Mouse (Mus musculus) retina, postnatal 7 days (tissue): ENCODE measurements at regions not wholly inside any gene's neighbourhood (a gene's known extent, or its start where the extent isn't known, plus 50 kb on each side); places are given as distances from the start of the nearest gene placed in this dataset.

Experiments used
- DNase-seq: peaks from one replicate; pipeline ENCODE4 v3.0.0-alpha.2; 2012; ENCODE audit warnings: low read depth, low spot score

DNA sequence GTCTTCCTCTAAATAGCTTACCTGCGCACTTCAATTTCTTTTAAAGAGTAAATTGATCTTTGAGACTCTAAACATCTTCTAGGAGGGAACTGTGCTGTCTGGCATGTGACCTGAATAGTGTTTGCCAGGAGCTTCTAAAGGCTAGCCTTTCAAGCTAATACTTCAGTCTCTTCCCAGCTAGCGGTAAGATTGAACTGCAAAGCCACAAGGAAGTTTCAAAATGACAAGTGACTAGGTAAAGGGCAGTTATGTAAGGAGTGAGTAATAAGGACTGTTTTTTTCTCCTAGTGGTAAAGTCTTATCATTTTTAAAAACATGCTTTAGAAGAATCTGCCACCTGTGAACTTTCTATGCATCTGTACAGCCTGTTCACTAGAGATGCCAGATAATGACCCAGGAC lies 211.1 kb downstream of the Kcnrg start:
- no peak for DNase-seq

DNA sequence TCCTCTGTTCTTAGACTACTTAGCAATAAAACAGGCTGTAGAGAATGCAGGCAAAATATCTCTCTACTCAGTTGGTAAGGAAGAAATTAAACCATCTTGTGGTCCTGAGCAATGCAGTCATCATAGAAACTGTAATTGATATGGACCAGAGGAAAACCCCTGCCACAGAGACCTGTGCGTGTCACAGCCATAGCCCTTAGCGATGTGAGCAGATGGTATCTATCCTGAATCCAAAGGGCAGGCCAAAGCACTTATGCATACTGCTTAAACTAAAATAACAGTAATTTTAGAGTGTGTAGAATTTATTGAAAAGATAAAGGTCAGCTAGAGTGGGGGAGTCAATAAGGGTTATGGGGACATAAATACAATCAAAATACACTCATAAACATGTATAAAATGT lies 212.0 kb downstream of the Kcnrg start:
- DNase-seq: no peak

DNA sequence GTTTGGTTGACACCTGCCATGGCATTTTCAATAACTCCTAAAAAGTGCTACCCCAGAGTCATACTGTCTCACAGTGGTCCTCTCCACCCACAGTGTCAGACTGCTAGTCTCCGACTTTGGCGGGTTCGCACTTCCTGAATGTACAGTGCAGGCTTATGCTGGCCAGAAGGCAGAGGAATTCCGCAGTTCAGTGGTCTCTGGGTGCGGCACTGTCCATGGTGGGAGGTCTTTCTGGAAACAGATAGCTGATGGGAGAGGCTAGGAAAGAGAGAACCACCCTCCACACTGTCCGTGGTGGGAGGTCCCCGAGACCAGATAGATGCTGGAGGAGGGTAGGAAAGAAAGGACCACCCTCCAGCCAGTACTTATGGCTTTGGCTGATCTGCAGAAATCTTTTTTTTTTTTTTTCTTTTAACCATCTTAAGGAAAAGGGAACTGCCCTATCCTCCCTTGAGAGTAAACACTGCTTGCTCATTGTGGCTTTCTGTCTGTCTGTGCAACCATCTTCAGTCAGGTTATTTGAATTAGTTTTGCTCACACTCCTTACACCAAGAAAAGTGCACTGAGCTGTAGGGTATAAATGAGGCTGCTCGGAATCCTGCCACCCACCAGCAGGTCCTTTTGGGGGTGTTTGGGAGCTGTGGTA lies 227.2 kb downstream of the Kcnrg start:
- no peak for DNase-seq

DNA sequence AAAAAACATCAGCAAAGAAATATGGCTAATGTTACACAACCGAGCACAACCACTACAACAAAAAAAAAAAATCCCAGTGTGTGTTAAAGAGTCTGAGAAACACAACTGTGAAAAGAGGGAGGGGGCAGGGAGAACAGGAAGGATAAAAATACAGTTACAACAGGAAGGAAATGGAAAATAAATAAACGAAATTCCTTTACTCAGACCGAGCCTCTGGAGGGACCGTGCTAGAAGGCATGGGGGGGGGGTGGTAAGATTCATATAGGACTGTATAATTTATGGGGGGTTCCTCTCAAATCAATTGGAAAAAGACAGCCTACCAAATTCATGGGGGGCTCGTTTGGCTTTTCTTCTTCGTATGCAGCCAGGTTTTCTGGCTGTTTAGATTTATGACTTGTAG lies 228.5 kb downstream of the Kcnrg start:
- DNase-seq: no peak

DNA sequence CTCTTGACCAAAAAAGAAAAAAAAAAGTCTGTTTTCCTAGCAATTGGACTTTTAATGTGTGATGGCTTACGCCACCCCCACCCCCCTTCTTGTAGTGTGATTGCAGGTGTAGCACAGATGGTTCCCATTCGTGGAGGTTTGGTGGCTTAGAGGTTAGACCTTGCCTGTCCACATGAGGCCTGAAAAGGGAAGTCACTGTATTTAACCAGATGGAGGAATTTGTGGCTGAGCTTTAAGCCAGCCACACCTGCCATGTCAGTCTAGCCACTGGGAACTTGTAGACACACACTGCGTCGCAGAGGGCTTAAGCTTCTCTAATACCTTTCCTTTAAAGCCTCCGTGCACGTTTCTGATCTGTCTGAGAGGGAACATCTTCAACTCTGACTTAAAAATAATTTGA lies 229.0 kb downstream of the Kcnrg start:
- DNase-seq: no peak

DNA sequence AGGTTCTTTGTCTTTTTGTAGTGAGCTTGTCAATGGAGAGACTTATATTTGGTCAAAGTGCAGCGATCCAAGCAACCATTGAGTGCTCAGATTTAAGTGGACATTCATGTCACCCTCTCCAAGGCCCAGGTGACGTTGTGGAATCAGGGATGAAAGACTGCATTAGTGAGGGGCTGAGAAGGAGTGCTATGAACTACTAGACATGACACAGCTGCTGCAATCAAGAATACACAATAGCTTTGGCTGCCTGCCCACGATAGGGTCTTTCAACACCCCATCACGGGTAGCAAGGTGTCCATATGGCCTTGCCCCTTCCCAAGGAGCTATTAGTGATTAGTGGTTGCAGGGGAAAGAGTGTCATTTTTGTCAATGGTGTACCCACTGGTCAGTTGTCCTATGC lies 229.7 kb downstream of the Kcnrg start:
- no peak for DNase-seq

DNA sequence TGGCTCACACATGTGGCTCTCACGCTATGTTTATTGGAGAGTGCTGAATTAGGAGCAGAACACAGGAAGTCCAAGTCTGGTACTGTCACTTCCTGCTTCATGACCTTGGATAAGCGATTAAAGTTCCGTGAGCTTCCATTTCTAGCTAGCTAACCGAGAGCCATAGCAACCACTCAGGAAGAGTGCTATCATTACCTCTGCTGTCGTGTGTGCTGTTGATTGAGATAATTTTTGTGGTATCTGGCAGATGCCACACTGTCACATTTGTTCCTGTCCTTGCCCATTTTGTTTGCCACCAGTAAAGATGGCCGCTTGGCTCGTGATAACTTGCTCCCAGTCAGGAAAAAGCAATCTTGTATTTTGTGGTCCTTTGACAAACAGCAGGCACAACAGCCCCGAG lies 230.6 kb downstream of the Kcnrg start:
- DNase-seq: no peak

DNA sequence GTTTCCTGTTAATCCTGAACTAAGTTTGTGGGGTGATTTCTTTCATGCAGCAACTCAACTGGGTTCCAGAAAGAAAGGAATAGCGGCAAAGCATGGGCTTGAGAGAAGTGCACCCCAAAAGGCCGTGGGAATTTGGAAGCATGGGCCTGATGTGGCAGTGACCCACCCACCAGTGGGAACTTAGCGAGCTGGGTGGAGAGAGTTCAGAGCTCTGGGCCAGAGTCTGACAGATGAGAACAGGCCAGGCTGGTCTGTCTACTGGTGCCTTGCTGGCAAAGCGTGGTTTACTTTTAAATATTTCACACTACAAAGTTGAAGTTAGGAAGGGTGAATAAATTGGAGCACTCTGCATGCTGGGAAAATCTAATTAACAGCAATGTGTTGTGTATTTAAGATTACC lies 235.2 kb downstream of the Kcnrg start:
- DNase-seq: no peak

DNA sequence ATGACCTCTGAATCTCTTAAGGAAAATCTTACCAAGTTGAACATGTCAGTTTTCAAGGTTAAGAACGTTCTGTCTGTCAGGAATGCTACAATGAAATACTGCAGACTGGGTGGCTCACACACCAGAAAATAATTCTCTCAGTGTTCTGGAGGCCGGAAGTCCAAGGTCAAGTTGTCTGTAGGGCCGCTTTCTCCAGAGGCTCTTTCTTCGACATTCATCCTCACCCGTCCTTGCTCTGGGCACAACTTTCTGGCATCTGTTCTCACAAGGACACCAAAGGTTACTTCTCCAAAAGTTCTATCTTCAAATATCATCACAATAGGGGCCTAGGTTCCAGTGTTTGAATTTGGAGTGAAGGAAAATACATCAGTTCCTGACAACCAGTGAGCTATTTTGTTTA lies 239.2 kb downstream of the Kcnrg start:
- DNase-seq: no peak

DNA sequence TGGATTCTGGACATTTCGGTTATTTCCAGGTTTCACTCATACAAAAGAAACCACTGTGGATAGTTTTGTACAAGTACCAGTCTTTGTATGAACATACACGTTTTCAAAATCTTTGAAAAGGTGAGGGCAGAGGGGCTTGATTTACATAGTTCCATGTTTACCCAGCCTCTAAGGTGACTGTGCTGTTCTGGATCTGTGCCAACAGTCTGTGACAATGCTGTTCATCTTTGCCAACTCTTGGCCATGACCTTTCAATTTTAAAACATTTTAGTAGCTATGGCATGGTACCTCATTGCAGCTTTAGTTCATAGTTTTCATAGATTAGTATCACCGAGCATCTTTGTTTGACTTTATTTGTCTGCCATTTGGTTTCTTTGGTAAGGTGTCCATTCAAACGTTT lies 243.0 kb downstream of the Kcnrg start:
- DNase-seq: no peak

DNA sequence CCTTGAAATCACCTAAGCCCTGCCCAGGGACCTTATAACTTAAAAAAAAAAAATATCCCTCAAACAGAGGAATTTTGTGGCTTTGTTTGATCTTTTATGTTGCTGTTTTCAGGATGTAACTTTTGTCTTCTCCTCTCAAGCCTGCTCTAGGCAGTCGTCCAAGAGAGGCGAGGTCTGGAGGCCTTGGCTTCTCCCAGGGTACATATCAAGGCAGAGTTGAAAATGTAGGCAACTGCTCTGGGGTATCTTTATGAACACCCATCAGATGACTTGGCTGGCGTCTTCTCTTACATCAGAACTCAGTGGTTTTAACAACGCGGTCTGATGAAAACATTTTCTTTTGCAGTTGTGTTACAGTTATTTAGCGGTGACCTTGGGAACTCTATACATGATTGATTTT lies 250.4 kb downstream of the Kcnrg start:
- DNase-seq: no peak

DNA sequence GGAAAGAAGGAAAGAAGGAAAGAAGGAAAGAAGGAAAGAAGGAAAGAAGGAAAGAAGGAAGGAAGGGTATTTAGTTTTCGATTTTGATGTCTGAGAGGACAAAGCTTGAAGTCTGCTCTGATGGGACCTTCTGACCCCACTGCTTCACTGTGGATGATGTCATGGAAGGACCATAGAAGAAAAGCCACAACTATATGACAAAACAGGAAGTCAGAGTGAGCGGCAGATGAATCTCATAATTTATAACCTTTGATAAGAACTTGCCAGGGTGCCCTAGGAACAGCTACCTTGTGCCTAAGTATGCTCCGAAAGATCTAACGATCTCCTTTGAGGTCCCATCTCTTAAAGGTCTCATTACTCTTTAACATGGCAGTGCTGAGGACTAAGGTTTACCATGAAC lies 253.4 kb downstream of the Kcnrg start:
- no peak for DNase-seq

DNA sequence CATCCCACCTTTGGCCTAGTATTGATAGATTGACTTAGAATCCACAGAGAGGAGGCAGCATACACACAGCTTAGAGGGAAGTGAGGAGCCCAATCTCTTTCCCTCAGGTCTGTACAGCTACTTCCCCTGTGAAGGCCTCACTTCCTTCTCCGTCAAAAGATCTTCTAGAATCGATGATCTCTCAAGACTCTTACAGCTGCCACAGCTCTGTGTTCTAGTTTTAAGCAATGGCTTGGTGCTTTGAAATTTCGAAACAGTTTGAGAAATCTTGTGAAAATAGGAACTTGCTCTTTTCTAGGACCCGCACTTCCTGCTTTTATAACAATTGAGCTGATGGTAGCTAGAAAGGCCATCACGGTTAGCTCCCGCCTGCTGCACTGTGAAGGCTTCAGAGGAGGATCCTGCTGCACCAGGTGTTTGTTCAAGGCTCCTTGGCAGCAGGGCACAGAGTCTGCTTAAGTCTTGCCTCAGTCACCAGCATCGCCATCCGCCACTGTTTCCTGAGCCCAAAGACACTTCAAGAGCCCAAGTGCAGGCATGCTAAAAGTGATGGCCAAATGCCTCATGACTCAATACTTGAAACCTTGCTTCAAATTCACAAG lies 254.2 kb downstream of the Kcnrg start:
- no peak for DNase-seq

DNA sequence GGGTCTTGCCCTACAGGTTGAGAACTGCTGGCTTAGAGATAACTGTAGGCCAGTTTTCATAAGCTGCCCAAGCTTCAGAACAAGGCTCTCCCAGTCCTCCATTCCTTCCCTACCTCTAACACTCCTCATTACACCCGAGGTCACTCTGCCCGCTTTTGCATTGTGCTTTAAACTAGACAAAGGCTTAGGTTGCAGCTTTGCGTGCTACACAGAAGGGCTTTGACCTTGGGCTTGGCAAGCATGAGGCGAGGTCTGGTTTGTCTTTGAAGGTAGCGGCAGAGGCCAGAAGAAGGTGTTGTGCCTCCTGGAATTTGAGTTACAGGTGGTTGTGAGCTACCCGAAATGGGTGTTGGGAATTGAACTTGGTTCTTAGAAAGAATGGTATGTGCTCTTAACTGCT lies 255.7 kb downstream of the Kcnrg start:
- DNase-seq: no peak

DNA sequence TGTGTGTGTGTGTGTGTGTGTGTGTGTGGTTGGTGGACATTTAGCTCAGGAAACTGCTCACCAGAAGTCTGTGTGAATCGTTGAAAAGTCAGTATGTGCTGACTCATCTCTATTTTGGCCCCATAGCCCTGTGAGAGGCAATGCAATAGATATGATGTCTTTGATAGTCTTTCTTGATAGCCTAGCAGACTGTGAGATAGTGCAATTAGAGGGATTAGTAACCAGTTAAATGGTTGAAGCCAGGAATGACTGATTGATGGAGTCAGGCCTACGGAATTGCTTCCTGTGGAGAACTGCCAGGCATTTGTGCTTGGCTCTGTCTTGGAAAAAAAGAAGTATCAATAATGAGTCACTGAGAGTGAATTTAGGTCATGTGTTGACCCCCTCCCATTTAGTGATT lies 256.2 kb downstream of the Kcnrg start:
- DNase-seq: no peak

DNA sequence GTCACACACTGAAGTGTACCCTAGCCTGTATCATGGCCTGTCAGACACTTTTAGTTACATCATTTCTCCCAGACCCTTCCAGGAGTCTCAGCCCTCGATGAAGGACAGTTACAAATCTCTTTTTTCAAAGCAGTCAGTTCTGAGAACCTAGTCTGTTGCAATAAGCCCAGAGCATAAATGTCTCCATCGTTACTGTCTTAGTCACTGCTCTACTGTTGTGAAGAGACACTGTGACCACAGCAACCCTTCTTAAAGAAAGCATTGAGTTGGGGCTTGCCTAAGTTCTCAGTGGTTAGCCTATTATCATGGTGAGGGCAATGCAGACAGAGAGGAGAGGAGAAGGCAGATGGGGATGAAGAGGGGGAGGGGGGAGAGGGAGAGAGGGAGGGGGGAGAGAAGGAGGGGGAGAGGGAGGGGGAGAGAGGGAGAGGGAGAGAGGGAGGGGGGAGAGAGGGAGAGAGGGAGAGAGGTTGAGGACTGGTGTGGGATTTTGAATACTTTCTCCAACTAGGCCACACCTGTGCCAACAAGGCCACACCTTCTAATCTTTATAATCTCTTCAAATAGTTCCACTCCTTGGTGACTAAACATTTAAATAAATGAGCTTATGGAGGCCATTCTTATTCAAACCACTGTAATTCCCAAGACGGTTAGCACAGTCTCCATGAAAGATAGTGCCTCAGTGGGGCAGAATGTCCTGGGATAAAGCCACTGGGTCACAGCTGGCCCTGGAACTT lies 259.4 kb downstream of the Kcnrg start:
- no peak for DNase-seq

DNA sequence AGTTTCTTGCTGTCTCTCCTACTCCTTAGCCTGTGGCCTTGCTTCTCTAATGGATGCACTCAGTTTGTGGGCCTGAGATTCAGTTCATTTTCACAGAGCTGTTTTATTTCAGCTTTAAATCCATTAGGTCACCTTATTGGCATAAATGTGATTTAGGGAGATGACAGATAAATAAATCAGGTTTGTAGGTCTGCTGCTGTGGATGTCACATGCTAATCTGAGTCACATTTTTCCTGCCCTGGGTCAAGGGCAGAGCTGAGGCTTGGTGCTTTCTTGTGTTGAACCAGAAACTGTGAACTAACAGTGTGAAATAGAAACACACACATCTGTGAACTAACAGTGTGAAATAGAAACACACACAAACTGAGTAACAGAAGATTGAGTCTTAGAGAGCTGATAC lies 266.9 kb downstream of the Kcnrg start:
- no peak for DNase-seq

DNA sequence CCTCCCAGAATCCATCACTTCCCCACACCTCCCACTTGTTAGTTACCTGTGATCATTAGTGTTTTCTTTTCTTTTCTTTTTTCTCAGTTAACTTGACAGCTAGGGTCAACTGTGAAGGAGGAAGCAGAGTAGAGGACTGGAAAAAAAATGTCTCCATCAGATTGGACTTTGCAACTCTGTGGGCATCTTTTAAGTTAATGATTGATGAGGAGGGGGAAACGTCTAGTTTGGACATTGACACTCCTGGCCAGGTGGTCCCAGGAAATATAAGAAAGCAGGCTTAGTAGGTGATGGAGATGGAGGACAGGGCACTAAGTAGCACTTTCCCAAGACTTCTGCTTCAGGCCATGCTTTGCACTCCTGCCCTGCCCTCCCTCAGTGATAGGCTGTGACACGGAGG lies 272.2 kb downstream of the Kcnrg start:
- DNase-seq: no peak

DNA sequence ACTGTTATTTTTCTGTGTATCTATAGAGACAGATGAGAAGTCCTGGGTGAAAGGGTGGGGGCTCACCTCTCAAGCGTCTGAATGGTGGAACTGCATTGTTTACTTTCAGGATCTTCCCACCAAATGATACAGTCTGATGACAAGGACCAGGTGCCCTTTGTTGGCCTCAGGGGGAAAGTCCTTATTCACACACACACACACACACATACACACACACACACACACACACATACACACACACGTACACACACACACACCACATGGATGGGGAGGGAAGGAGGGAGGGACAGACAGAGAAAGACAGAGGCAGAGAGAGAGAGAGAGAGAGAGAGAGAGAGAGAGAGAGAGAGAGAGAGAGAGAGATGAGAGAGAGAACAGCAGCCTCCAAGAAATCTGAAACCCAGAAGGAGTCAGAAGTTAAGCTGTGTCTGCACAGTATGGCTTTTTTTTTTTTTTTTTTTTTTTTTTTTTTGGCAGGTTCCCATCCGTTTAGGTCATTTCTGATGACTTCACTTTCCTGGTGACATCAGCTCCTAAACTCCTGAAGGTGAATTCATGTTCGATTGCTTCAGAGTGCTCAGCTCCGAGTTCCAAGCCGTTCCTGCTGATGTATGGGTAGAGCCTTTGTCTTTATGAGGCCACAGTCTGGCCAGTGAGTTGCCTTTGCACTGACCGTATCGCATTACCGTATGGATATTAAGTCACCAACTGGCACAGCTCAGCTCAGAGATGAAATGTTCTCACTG lies 273.4 kb downstream of the Kcnrg start:
- DNase-seq: no peak

DNA sequence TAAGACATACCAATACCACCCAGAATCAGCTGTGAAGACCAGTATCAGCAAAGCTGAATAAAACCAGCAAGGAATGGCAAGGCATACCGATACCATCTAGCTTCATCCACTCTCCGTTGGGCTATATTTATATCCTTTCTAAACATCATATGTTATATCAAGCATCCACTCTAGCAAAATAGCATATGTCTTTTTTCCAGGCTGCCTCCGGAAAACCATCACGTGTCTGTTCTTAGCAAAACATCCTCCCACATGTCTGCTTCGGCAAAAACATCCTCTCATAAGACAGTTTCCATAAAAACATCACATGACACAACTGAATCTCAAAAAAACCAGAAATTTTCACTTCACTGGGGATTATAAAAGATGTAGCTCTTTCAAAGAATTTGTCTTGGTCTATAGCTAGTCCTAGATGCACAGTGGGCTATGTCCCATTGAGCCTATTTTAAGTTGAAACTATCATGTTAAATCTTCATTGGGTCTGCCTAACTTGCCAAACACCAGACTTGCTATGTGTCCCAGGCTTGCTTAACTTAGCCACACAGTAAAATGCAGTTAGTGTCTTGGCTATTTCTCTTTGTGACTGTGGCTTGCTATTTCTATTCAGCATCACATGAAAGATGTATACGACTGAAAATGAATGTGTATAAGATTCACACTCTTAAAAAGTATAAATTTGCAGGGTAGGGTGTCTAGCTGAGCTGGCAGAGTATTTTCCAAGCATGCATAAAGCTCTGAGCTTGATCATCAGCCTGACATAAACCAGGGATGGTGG lies 278.2 kb downstream of the Kcnrg start:
- DNase-seq: no peak

DNA sequence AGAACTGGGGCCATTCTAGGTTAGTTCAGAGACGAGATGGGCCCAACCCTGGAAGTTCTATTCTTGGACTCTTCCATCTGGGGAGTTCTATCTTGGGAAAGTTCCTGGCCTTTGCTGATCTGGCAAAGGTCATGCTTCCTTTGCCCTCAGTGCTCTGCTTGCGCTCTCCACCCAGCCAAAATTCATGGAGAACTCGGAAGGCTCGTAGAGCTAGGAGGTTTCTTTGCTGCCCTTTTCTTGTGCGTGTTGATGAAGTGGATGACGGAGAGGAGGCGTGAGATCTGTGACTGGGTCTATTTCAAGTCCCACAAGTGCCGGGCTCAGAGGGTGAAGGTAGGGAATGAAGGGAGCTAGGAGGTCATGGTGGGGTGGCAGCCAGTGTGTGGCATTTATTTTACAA lies 282.4 kb downstream of the Kcnrg start:
- DNase-seq: no peak

DNA sequence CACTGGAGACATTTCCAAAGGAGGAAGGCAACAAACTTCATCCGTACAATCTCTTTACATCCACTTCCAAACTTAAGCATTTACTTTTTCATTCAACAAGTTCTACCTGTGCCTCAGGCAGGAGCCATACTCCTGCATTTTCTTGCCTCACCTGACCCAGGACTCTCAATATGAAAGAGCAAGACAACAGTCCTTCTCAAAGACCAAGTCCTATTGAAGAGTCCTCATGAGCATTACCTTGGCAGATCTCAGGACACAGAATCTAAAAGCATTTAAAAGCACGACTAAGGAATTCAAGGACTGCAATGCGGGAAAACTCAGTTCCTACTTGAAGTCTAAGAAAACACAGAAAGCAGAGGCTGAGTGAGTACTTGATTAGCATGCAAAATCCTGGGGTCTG lies 286.5 kb downstream of the Kcnrg start:
- DNase-seq: no peak
